Mouse (Mus musculus): ENCODE data around the gene Cluap1.

DNA sequence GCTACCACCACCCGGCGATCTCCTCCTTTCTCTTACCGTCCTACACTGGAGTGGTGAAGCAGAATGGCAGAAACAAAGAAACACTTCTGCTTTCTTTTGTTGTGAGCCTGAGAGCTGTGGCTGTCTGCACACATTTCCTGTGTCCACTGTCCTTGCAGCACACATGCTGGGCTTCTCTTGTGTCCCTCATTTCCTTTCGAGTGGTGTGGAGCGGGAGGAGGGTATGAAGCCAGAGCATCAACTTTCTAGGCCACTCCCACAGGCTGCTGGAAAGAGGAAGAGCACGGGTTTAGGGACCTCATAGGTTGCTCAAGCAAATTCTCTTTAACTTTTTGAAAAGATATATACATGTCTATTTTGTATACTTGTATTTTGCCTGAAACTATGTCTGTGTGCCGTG lies 20.6 kb downstream of the Cluap1 start:
- TF ChIP-seq CTCF (IDR thresholded peaks at IDR 0.05; ENCODE audit: low read depth): no peak
- no peak for TF ChIP-seq EP300 (IDR thresholded peaks at IDR 0.05; ENCODE audit: low read depth)

All from liver, embryonic 14.5 days (tissue).